Mouse (Mus musculus) megakaryocyte-erythroid progenitor cell, adult 5-6 weeks (primary cell): ENCODE measurements at regions not wholly inside any gene's neighbourhood (a gene's known extent, or its start where the extent isn't known, plus 50 kb on each side); places are given as distances from the start of the nearest gene placed in this dataset.
A peak's percentile ranks its signal among the peaks of the same experiment; 100 is the strongest.
"Not testable (repeated sequence)": the region's sequence is repeated elsewhere in the genome, so short reads cannot be mapped to it uniquely, and the experiment has no call there.

ENCODE experiments used
- ATAC-seq: replicated peaks from 2 replicates; pipeline ENCODE4 v1.8.0; 2016; ENCODE audit warnings: mild to moderate bottlenecking, inconsistent platforms; ENCODE audit not compliant: severe bottlenecking, poor library complexity, low FRiP score, low TSS enrichment

DNA sequence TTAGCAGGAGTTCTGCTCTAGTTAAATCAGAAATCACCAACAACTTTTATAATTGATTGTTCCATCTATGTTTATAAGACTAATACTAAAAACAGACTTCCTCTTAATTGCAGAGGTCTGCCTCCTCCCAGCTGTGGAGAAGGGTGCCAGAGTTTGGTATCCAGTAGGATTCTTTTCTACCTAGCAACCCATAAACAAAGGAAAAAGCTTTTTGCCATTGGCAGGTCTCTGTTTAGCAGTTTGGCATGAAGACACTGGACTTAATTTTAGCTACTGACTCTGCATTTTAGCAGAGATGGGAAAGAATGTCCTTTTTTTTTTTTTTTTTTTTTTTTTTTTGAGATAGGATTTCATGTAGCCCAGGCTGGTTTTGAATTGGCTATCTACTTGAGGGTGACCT is 1628.4 kb downstream of the A830018L16Rik start:
- no peak for ATAC-seq

DNA sequence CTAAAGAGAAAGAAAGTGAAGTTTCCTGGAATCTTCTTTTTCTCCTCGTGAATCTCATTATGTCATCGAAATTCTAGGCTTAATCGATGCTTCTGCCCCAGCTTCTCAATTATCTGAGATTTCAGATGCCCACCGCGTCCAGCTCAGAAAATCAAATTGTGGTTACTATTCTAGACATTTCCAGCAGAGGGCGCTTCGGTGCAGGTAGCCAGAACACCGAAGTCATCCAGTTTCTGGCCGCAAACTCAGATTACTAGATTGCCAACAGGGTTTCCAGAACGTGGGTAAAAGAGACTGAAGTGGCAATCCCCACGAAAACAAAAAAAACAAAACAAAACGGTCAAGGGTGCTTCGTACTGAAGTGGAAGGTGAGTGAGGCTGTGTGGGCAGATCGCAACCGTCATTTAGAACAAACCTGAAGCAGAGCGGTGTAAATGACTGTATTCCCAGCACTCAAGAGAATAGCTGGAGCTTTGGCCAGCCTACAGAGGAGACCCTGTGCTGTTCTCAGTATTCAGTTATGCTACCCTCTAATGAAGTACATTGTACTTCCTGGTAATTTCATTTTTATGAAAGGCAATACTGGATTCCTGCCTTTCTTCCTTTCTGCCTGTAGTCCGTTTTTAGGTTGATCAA is 1636.4 kb downstream of the A830018L16Rik start:
- ATAC-seq: peak; percentile 64

DNA sequence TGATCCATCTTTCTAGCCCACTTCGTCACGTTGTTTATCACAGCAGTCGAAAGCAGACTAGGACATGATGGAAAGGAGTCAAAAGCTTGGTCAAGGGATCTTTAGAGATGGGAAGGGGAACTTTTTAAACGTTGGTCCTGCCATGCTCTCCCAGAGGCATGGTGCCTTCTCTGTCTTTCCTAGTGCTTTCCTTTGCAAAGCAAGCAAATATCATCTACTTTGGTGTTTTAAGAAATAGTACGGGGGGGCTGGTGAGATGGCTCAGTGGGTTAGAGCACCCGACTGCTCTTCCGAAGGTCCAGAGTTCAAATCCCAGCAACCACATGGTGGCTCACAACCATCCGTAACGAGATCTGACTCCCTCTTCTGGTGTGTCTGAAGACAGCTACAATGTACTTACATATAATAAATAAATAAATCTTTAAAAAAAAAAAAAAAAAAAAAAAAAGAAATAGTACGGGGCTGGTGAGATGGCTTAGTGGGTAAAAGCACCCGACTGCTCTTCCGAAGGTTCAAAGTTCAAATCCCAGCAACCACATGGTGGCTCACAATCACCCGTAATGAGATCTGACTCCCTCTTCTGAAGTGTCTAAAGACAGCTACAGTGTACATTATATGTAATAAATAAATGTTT is 1637.6 kb downstream of the A830018L16Rik start:
- not testable (repeated sequence) for ATAC-seq

DNA sequence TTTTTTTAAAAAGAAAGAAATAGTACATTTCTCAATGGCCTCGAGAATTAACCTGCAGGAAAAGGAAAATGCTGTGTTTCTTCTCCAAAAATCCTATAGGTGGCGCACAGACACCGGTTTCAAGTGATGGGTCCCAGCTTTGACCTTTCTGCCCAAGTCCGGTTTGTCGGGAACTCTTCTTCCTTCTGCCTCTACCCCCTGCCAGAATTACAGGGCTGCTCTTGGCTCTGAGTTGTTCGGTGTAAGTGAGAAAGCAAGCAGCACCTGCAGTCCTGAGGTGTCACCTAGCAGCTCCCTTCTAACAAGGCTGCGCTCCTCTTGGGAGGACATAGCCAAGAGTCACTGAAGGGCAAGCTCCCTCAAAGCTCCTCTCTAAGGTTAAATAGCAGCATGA is 1638.2 kb downstream of the A830018L16Rik start:
- ATAC-seq: peak; percentile 83

DNA sequence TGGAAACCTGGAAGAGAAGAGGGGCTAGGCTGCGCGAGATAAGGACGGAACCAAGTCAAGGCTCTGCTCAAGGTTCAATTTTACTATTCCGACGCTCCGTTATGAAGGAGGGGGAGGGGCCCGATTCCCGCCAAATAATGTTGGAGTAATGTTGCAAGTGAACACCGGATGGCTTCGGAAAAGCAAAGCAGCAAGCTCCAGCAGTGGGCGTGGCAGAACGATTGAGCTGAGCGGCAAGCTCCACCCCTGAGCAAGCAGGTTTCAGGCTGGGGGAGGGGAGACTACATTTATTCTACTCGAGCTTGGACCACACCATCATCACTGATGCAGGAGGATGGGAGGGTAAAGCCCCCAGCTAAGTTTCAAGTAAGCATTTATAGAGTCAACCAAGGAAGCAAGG is 1643.8 kb downstream of the A830018L16Rik start:
- no peak for ATAC-seq

DNA sequence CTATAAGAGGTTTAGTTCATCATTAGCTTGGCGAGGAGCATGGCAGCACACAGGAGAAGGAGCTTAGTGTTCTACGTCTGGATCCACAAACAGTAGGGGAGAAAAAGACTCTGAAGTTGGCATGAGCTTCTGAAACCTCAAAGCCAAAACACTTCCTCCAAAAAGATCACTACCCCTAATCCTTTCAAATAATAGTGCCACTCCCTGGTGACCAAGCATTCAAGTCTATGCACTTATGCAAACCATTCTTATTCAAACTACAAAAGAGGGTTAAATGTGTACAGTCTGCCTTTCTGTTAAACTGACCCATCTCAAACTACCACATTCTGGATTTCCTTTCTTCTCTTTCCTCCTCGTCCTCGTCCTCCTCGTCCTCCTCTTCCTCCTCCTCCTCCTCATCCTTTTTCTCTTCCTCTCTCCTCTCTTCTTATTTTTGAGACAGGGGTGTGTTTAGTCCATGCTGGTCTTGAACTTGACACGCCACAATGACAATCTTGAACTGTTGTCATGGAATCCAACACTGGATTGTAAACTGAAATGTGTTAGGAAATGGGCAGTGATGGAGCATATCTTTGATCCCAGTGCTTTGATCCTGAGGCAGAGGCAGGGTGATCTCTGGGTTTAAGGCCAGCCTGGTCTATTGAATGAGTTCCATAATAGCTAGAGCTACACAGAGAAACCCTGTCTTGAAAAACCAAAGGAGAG is 1645.9 kb downstream of the A830018L16Rik start:
- ATAC-seq: no peak
